Mouse (Mus musculus) skeletal muscle tissue, adult 2 months (tissue): ENCODE results near the gene Gm45902.

Source experiments
- DNase-seq: peaks from one replicate; pipeline ENCODE4 v3.0.0-alpha.2; 2012; ENCODE audit warnings: low read depth, low spot score

Gm45902 gene

DNA sequence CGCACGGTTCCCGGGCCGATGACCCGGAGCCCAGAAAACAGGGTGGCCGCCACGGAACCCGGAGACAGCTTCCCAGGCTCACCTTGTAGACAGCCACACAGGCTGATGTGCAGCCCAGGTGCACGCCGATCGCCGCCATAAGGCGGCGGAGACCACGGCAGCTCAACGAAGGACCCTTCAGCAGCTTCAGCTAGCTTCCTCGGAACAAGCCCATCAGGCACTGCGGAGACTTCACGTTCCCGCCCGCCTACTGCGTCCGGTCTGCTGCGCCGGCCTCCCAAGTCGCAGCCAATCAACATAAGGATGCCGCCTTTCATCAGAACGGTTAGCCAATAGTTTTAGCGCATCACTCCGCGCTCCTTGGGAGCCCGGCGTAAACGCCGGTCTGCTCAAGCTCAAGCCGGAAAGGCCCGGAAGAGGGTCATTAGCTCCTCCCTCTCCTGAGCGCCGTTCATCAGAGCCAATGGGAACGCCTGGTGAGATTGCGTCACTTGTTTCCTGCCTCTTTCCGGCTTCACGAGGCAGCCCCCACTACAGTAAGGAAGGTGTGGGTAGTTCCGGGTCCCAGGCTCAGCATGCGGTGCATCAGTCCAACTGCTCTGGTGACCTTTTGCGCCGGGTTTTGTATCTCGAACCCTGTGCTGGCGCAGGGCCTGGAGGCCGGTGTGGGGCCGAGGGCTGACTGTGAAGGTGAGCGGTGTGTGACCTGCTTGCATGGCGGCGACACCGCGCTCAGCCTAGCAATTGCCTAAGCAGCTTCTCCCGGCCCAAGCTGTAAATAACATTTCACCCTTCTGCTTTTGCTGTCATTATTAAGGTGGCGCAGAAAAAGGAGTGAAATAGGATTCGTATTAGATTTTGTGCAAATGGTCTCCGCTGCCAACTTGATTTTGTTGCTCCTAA is at the start of gene Gm45902, which contains the start of the genes Hspa14 and Cdnf:
Gm45902 (minus strand) TSS at position 239 of the 903 bp plus-strand sequence.
Hspa14 (minus strand) TSS at position 263 of the 903 bp plus-strand sequence.
Cdnf (plus strand) TSS at position 479 of the 903 bp plus-strand sequence.
- peak; percentile 98 for DNase-seq

DNA sequence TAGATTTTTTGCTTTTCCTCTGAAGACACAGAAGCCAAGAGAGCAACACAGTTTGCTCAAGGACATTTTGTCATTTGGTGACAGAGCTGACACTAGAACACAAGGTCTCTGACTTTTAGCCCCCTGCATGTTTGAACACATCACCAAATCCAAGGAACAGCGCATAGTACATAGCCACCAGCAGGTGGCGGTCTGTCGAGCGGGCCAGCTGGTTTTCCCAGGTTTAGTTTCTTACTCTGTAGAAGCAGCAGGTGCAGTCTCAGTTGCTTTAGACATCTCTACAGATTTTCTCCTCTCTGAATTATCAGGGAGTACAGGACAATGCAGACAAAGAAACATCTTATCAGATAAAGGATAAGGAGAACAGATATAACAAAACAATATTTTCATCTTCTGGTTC is 34.0 kb upstream of the Gm45902 start:
- DNase-seq, result peak; percentile 25

DNA sequence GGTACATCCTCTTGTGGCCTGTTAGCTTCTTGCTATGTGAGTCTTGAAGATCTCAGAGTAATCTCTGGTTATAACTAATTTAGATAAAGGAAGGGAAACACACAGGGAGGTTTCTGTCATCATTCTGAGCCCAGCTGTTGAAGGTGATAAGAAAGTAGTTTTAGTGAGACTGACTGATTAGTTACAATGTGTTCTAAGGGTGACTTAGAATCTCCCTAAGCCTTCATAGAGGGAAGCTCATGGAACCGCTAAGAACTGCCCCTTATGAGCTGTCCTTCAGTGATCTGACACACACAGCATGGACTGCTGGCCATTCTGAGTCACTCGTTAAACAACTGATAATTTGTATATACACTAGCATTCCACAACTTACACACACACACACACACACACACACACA is 33.5 kb upstream of the Gm45902 start:
- no peak for DNase-seq

DNA sequence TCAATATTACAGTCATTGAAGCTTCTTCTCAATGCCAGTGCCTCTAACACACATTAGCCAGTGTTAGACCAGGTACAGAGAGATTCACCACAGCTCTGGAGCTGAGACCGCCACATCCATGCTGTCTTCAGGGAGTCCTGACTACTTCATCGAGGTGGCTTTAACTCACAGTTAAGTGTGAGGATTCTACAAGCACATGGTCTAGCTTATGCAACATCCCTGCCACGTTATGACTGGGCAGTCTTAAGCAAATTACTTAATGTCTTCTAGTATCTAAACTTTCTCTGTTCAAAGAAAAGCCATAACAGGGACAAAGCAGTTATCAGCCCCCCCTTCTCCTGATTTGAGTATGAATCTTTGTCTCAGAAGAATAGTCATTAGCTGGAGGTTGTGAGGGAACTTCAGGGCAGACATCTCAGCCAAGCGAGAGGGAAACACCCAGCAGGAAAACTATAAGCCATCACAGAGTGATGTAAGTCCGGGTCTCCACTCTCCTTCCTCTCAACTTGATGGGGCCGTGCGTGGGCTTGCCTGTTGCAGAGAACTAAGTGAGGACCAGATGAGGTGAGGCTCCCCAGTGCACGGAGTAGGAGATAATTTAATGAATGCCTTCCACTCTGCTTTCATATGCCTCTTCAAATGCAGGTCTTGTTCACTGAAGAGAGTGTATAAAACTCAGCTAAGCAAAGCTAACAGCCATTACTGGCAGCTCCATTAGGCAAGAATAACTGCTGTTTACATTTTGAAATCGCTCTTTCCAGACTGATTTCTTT is 28.9 kb upstream of the Gm45902 start:
- DNase-seq, result no peak

DNA sequence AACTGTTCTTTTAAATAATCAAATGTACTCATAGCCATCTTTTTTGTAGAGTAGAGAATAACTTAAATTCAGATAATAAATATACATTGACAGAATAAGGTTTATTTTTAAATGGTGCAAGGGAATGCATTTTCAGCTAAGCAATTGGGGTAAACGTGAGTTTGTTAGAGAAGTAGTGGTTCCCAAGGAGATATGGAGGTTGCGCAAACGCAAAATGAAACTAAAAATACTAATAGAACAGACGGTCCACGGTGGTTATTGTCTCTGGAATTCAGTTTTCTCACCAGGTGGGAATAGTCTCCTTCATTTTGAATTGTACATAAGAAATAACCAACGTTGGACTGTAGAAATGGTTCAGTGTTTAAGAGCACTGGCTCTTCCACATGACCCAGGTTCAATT is 13.7 kb upstream of the Gm45902 start:
- DNase-seq, result no peak

DNA sequence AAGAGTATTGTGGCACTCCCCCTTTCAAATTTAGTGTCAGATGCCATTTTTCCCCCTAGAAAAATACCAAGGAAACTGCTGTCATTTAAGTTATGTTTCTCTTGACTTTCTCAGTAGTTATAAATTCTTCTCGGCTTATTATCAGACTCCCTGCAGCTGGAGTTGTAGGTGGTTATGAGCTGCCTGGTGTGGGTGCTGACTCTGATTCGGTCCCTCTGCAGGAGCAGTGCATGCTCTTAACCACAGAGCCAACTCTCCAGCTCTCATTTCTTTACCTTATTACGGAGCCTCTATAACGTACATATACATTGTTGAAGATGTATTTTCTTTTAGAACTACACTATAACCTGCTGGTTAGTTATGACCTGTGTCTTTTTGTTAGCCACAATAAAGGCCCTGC is 10.0 kb upstream of the Gm45902 start:
- no peak for DNase-seq

DNA sequence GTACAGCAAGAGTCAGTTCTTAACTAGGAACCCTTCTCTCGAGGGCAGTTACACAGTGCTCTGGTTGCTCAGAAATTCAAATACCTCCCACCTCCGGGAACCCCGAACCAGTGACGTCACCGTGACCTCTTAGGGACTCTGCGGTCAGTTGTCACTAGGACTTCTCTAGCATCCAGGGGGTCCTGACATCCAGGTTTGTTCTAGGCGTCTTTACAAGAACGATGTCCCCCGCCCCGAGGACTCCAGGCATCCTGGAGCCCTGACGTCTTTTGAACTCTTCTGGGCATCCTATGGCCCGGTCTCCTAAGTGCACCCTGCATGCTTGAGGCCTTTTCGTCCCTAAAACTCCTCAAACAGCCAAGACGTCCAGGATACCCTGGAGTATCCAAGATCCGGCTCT is 514 bp downstream of the Gm45902 start:
- peak; percentile 11 for DNase-seq

DNA sequence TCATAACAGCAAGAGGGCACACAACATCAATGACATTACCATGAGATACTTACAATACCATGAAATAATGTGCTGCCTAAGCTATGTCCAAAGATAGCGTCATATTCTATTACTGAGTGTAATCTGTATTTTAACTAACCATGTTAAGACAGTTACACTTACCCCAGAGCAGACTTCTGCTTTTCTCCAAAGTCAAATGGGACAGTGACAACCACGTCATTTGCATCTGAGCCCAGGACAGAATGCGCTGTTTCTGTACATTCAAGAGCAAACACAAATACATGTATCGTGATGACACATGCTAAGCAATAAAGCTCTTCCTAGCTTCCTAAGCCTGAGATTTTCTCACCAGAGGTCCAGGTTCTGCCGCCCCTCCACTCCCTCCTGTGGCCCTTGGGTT is 11.7 kb downstream of the Gm45902 start:
- no peak for DNase-seq

DNA sequence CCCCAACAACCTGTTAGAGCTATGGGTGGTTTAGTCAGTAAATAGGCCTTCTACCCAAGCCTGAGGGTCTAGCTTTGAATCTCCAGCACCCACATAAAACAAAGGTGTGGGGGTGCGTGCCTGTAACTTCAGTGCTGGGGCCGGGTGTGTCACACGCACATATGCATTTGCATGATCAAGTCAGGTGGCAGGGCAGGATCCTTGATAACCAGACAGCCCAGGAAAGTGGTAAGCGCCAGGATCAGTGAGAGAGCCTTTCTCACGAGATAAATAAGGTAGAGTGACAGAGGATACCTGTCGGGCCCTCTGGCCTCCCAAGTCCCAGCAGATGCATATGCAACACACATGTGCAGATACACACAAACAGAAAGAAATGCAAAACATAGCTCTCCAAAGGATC is 13.0 kb downstream of the Gm45902 start:
- no peak for DNase-seq

DNA sequence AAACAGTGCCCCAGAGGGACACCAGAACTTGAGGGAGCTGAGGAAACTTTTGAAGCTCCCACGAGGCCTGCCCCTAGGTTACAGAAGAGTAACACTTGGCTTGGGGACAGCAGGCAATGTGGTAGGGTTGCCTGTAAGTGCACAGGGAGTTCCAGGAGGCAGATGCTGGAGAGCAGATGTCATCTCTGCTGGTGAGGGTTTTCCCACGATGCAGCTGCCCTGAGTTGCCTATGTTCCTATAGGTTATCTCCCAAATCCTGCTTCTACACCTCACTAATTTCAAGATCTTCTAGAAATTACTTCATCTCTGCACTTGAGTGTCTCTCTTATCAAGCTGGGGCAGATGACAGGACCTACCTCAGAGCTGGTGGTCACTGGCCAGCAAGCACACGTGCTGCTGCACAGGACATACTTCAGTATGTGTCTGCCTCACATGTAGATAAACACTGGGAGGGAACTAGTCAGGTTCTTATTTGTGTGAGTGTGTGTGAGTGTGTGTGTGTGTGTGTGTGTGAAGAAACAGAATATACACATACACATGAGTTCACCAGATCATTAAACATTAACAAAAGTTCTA is 18.7 kb downstream of the Gm45902 start:
- DNase-seq, result no peak

DNA sequence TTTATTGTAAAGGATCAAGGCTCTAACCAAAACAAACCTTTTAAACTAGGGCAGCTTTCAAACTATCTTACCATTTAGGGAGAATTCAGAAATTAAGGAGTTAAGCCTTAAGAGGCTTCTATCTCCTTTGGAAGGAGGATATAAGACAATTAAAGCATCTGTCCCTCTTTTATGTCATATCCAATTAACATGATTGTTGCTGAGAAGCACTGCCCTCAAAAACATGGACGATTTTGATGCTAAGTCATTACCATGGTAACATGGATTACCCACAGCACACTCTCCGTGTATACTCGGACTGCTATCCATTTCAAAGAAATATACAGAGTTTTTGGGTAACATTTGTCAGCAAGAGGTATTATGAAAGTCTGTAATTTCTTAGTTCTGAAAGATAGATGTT is 22.8 kb downstream of the Gm45902 start:
- DNase-seq, result no peak

DNA sequence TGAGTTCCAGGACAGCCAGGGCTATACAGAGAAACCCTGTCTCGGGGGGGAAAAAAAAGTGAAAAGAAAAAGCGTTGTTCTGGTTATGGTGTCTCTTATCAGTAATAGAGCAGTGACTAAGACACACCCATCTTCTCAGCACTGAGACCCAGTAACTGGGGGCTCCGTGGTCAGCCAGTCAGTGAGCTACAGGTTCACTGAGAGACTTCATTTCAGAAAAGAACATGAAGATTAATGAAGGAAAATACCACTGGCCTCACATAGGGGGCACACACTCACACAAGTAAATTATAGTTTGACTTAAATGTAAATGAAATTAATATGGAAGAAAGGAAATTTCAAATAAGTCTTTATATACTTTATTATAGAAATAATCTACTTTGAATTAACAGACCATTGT is 32.4 kb downstream of the Gm45902 start:
- DNase-seq, result no peak

DNA sequence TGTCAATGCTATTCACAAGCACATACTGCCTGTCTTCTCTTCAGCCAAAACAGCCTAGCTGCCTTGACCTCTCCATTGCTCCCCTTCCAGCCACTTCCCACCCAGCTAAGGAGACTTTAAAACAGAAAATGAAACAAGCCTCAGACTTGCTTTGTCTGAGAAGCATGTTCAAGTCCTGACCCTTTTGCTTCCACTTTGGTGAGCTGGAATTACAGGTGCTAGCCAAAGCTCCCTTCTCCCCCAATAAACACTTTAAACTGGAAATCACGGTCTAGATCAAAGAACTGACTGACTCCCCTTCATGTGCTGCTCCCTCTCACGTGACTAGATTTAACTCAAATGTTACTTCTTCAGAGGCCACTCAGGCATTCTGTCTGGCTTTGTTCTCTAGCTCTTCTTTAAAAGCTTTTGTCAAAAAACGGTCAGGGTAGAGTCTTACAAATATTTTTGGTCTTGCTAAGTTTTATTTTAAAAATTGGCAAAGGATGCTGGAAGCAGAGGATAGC is 36.8 kb downstream of the Gm45902 start:
- no peak for DNase-seq

DNA sequence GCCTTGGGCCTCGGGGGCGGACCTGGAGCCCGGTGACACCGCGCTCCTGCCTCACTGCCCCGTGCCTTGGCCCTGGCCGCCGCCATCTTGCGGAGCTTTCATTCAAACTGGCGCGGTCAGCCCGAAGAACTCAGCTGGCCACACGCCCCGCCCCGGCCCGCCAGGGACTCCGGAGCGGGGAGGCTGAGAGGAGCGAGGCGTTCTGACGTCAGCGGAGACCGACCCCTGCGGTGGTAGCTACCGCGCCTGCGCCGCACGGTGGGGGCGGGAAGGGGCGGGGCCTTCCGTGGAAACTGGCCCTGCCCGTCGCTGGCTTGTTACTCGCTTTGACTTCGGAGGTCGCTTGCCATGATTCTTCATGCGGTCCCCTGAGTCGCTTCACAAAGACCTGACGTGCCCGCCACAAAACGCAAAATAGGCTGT is 37.7 kb downstream of the Gm45902 start, which contains the start of gene Suv39h2:
Suv39h2 (minus strand) TSS at position 171 of the 423 bp plus-strand sequence.
- peak; percentile 92 for DNase-seq

DNA sequence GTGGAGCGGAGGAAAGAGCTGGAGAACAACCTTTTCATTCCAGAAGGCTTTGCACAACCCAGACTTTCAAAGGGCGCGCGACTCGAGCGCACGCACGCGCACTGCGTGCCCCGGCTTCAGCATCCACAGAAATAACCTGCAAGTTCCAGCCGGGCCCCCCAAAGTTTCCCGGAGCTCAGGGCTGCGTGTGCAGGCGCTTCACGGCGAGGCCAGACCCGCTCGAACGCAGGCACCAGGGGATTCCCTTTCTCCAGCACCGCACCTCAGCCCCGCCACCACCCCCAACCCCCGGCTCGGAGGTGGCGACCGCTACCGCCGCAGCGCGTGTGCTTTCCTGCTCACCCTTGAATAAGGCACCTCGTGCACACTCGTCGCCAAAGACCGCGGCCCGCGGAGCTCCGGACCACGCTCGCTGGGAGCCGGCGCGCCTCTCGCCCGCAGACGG is 38.2 kb downstream of the Gm45902 start:
- peak; percentile 30 for DNase-seq

DNA sequence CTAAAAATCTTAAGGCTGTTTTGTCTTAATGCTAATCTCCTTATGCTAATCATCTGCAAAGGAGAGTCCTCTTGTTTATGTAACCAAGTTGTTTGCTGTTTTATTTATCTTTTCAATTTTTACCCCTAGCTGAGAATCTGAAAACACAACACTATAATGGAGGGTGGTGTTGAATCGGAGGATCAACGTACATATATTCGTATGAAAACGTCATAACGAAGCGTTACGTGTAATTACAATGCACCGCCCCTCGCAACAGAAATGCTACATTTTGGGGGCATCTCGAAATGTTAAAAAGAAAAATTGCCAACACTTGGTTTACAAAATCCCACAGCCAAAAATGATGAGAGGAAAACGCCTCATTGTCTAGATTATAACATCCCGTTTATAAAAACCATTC is 38.7 kb downstream of the Gm45902 start:
- DNase-seq, result no peak

DNA sequence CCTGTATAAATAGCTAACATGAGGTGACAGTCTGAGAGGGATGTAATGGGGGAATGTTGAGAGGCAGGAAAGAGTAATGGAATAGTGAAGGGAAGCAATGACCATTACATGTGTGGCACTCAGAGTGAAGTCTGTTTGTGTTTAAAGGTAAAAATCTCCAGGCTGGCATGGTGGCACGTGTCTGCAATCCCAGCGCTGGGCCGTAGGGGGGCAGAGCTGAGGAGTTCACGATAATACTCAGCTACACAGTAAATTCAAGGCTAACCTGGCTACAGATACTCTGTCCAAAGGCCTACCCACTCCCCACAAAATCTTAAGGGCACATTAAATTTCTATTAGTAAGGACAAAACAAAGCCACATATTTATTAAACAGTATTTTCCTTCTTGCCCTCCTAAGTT is 56.0 kb downstream of the Gm45902 start:
- DNase-seq, result no peak
